Mouse (Mus musculus) forebrain, embryonic 11.5 days (tissue): ENCODE measurements around the gene Tgfbr3. TPM values are rescaled to one million over a fixed set of nuclear protein-coding genes. Genes with fewer than 3 reads are reported as not detected.

Source experiments
- ATAC-seq: fragments of 200-750 bp; cut with Nextera tagmentation; replicated peaks from 2 replicates; pipeline ENCODE4 v1.8.0; 2017; ENCODE audit warnings: moderate TSS enrichment; ENCODE audit not compliant: low FRiP score
- DNase-seq: peaks from one replicate; pipeline ENCODE4 v3.0.0-alpha.2; 2017; ENCODE audit warnings: low spot score
- H3K27ac ChIP-seq: fragments of 300-500 bp; sonication (generic); 2 replicates; pipeline ENCODE4 v1.5.1; 2014; ENCODE audit warnings: low read depth, low read length
- H3K27me3 ChIP-seq: fragments of 300-500 bp; sonication (generic); 2 replicates; pipeline ENCODE4 v1.6.1; 2014; ENCODE audit warnings: mild to moderate bottlenecking, low read length, mixed read lengths; ENCODE audit not compliant: control insufficient read depth, insufficient read depth
- H3K36me3 ChIP-seq: fragments of 300-500 bp; sonication (generic); 2 replicates; pipeline ENCODE4 v1.6.1; 2014; ENCODE audit warnings: mild to moderate bottlenecking, low read length, moderate library complexity, mixed read lengths; ENCODE audit not compliant: control insufficient read depth, insufficient read depth
- H3K4me1 ChIP-seq: fragments of 300-500 bp; sonication (generic); replicated peaks from 2 replicates; pipeline ENCODE4 v1.6.1; 2014; ENCODE audit warnings: low read length, mixed read lengths; ENCODE audit not compliant: control insufficient read depth, insufficient read depth
- H3K4me2 ChIP-seq: fragments of 300-500 bp; sonication (generic); 2 replicates; pipeline ENCODE4 v1.6.1; 2014; ENCODE audit warnings: low read depth, mild to moderate bottlenecking, low read length, moderate library complexity, mixed read lengths; ENCODE audit not compliant: severe bottlenecking
- H3K4me3 ChIP-seq: fragments of 300-500 bp; sonication (generic); 2 replicates; pipeline ENCODE4 v1.5.1; 2014; ENCODE audit warnings: low read depth, low read length
- H3K9ac ChIP-seq: fragments of 300-500 bp; sonication (generic); 2 replicates; pipeline ENCODE4 v1.6.1; 2014; ENCODE audit warnings: low read length
- H3K9me3 ChIP-seq: fragments of 300-500 bp; sonication (generic); 2 replicates; pipeline ENCODE4 v1.6.1; 2016; ENCODE audit warnings: low read length, mixed read lengths; ENCODE audit not compliant: control insufficient read depth
- WGBS: fragments of 180-500 bp; shearing (Covaris S2); extraction: QIAGEN DNeasy Blood & Tissue Kit; methylation state at CpG from one replicate; pipeline ENCODE4 v1.1.7; 2014; 5-methylcytosine and 5-hydroxymethylcytosine counted together
- polyA plus RNA-seq: library from polyadenylated mRNA; unstranded; fragments of >200 nt; fragmentation: Nextera tagmentation; extraction: Ambion mirVana; gene quantifications from 2 replicates; pipeline ENCODE4 v1.2.1, GENCODE M21; 2014

Tgfbr3 gene
- polyA plus RNA-seq, 1 experiment from 2014 or later, result 6.9 TPM

DNA sequence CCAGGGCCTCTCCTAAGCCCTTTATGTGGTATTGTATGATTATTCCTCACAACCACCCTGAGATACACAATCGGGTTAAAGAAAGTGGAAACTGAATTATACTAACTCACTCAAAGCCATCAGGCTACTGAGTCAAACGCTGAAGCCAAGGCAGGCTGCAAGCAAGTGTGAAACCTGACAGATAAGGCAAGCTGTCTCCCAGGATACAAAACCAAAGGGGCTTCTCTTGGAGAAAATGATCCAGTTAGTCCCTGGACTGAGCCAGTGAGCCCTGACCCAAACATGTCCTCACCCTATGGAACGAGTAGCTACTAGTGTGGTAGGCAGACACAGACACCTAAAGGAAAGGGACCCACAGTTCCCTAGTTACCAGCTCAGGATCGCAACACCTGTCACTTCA lies 46.4 kb downstream of the Tgfbr3 start:
- ATAC-seq (no peak), DNase-seq (no peak)
- Histone ChIP-seq H3K27ac (no peak overlapping the region), H3K4me3 (no peak overlapping the region), H3K27me3 (peaks cover 19% of the 10 kb centered on the region), H3K9ac (no peak overlapping the region), H3K36me3 (no peaks in the 10 kb centered on the region), H3K9me3 (no peaks in the 10 kb centered on the region), H3K4me2 (no peak overlapping the region), H3K4me1 (no peaks in the 10 kb centered on the region)
- 88% methylated on average over 4 of the region's 4 CpGs for WGBS

DNA sequence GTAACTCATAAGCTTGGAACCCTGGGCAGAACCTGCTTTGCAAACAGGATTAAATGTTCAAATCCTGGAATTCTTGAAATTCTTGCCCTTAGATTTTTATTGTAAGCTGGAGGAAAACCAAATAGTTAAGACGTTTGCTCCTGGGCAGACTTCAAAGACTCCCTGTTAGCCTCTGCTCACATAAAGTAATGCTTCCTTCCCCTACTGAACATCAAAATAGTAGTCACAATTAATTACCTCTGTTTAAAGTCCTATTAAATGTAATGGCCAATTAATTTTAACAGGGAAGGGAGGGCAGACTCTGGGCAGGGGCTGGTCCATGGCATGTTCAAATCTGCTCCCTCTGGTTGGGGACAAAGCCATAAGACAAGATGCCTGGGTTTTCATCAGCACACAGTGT lies 49.2 kb downstream of the Tgfbr3 start:
- H3K9me3 ChIP-seq, result no peaks in the 10 kb centered on the region
- no peaks in the 10 kb centered on the region for H3K4me1 ChIP-seq
- H3K9ac ChIP-seq, result no peak overlapping the region
- H3K27ac ChIP-seq, result no peak overlapping the region
- H3K36me3 ChIP-seq, result no peaks in the 10 kb centered on the region
- WGBS, result 20% methylated on average over 1 of the region's 1 CpGs
- no peak for DNase-seq
- ATAC-seq, result 0 out of 2 replicates have a peak, but pooled peaks have one; percentile 49
- peaks cover 11% of the 10 kb centered on the region for H3K27me3 ChIP-seq
- no peak overlapping the region for H3K4me3 ChIP-seq
- no peak overlapping the region for H3K4me2 ChIP-seq

DNA sequence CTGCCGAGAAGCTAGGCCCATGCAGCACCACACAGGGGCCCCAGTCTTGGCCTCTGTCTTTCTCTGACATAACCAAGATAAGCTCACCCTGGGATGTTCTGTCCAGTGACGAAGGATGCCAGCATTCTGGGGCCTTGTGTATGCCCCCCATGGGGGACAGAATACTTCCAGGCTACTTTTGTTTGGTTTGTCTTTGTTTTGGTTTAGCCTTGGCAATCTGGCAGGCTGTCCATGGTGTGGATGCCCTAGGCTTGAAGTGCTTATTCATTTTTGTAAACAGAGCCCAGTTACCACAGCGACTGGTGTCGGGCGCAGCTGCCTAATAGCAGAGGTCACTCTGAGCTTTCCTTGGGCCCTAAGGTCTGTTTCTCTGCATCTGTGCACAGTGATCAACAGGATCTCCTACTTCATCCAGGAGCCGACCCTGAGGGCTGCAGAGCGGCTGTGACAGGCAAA lies 51.4 kb downstream of the Tgfbr3 start:
- no peak overlapping the region for H3K9ac ChIP-seq
- no peak overlapping the region for H3K4me2 ChIP-seq
- no peak for DNase-seq
- 69% methylated on average over 7 of the region's 7 CpGs for WGBS
- no peak overlapping the region for H3K27ac ChIP-seq
- no peaks in the 10 kb centered on the region for H3K9me3 ChIP-seq
- ATAC-seq, result no peak
- no peak overlapping the region for H3K4me3 ChIP-seq
- no peaks in the 10 kb centered on the region for H3K4me1 ChIP-seq
- H3K36me3 ChIP-seq, result no peaks in the 10 kb centered on the region
- H3K27me3 ChIP-seq, result peaks cover 2% of the 10 kb centered on the region; the same call in 1 of the 2 replicates

DNA sequence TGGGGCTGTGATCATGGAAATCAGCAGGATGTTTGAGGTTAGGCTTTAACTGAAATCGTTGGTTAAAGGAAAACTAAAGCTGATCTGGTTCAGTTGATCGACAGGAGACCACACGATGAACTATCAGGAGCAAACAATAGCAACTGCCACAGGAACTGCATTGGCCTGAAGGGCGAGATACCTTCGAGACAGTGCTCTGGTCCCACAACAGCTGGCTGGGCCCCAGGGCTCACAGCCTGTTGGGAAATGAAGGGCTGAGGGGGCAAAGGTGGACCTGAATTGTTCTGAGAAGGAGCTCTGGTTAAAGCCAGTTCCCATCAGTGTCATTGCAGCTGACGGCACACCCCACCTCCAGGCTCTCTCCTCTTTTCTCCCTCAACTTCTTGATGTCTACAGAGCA lies 52.5 kb downstream of the Tgfbr3 start:
- DNase-seq, result no peak
- 75% methylated on average over 6 of the region's 6 CpGs for WGBS
- no peaks in the 10 kb centered on the region for H3K9me3 ChIP-seq
- no peak overlapping the region for H3K4me3 ChIP-seq
- no peak overlapping the region for H3K27ac ChIP-seq
- no peak for ATAC-seq
- no peaks in the 10 kb centered on the region; the same call in 1 of the 2 replicates for H3K27me3 ChIP-seq
- H3K9ac ChIP-seq, result no peak overlapping the region
- H3K36me3 ChIP-seq, result no peaks in the 10 kb centered on the region
- no peak overlapping the region for H3K4me2 ChIP-seq
- no peaks in the 10 kb centered on the region for H3K4me1 ChIP-seq

- H3K27me3 ChIP-seq, result no peaks in the 10 kb centered on the region
- WGBS, result 83% methylated on average over 5 of the region's 5 CpGs
- no peak overlapping the region for H3K4me3 ChIP-seq
- no peaks in the 10 kb centered on the region for H3K9me3 ChIP-seq
- no peaks in the 10 kb centered on the region for H3K36me3 ChIP-seq
- H3K9ac ChIP-seq, result no peak overlapping the region
- no peak overlapping the region for H3K4me2 ChIP-seq
- DNase-seq (no peak), ATAC-seq (no peak)
- H3K4me1 ChIP-seq, result no peaks in the 10 kb centered on the region
- no peak overlapping the region for H3K27ac ChIP-seq
These were observed 53.4 kb downstream of the Tgfbr3 start for GRCm38 (mm10) chr5:107236039-107236438.

DNA sequence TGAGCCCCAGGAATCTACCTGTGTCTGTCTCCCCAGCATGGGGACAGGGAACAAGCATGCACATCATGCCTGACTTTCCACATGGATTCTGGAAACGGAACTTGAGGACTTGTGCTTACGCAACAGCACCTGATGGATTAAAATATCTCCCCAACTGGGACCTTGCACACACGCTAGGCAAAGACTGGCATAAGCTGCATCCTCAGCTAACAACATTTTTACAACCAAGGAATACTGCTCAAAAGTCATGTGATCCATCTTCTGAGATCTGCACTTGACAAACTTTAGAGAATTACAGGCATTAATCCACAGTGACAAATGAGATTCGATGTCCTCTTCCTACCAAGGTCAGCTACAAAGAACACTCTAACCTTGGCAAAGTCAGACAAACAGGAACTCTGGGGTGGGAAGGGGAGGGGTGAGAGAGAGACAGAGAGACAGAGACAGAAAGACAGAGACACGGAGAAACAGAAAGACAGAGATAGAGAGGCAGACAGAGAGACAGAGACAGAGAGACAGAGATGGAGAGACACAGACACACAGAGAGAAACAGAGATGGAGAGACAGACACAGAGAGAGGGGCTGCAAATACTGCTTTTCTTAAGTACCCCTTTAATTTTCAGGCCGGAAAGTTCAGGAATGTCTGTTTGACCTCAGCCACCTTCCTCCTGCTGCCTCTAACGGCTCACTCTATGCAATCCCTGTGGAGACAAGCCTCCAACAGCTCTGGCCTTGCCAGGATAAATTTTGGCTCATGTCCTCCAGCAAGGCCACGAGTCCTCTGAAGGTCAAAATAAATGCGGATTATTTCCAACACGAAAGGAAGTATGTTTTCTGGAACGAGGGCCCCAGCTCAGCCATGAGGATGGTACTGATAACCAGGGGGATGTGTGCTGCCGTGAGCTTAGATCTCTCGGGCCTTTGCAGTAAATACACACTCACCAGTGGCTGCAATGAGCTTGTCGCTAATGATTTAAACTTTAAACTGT lies 55.8 kb downstream of the Tgfbr3 start:
- WGBS, result 76% methylated on average over 14 of the region's 14 CpGs
- ATAC-seq, result no peak

GRCm38 (mm10) chr5:107230189-107230588 lies 59.2 kb downstream of the Tgfbr3 start:
- no peak overlapping the region for H3K27ac ChIP-seq
- ATAC-seq (no peak), DNase-seq (no peak)
- no peak overlapping the region for H3K9ac ChIP-seq
- no peaks in the 10 kb centered on the region for H3K4me1 ChIP-seq
- no peaks in the 10 kb centered on the region for H3K27me3 ChIP-seq
- no peak overlapping the region for H3K4me3 ChIP-seq
- no peak overlapping the region for H3K4me2 ChIP-seq
- WGBS, result 69% methylated on average over 6 of the region's 6 CpGs
- no peaks in the 10 kb centered on the region for H3K36me3 ChIP-seq
- H3K9me3 ChIP-seq, result no peaks in the 10 kb centered on the region

More for the DNA sequence above, 55.8 kb downstream of the Tgfbr3 start:
- no peak for DNase-seq
- no peak overlapping the region for H3K27ac ChIP-seq
- H3K27me3 ChIP-seq, result no peaks in the 10 kb centered on the region
- no peaks in the 10 kb centered on the region for H3K9me3 ChIP-seq
- H3K4me1 ChIP-seq, result no peaks in the 10 kb centered on the region
- no peaks in the 10 kb centered on the region for H3K36me3 ChIP-seq
- no peak overlapping the region for H3K4me2 ChIP-seq
- H3K4me3 ChIP-seq, result no peak overlapping the region
- H3K9ac ChIP-seq, result no peak overlapping the region

GRCm38 (mm10) chr5:107229037-107229436 lies 60.4 kb downstream of the Tgfbr3 start:
- Histone ChIP-seq H3K4me3 (no peak overlapping the region), H3K9me3 (no peaks in the 10 kb centered on the region), H3K4me1 (no peaks in the 10 kb centered on the region), H3K36me3 (no peaks in the 10 kb centered on the region), H3K4me2 (no peak overlapping the region), H3K9ac (no peak overlapping the region), H3K27me3 (no peaks in the 10 kb centered on the region), H3K27ac (no peak overlapping the region)
- 86% methylated on average over 9 of the region's 9 CpGs for WGBS
- DNase-seq (no peak), ATAC-seq (no peak)

- no peaks in the 10 kb centered on the region for H3K4me1 ChIP-seq
- no peak overlapping the region for H3K9ac ChIP-seq
- ATAC-seq (no peak), DNase-seq (no peak)
- no peaks in the 10 kb centered on the region for H3K27me3 ChIP-seq
- H3K36me3 ChIP-seq, result no peaks in the 10 kb centered on the region
- H3K27ac ChIP-seq, result no peak overlapping the region
- no peaks in the 10 kb centered on the region for H3K9me3 ChIP-seq
- H3K4me2 ChIP-seq, result no peak overlapping the region
- no peak overlapping the region for H3K4me3 ChIP-seq
These were observed 61.8 kb downstream of the Tgfbr3 start for GRCm38 (mm10) chr5:107227580-107227979.
